Mouse (Mus musculus) heart, embryonic 11.5 days (tissue): Measurements from ENCODE around the gene Cacna1i. TPM values are rescaled to one million over a fixed set of nuclear protein-coding genes. Genes with fewer than 3 reads are reported as not detected.

Source experiments
- ATAC-seq: fragments of 200-750 bp; cut with Nextera tagmentation; replicated peaks from 2 replicates; pipeline ENCODE4 v1.8.0; 2017; ENCODE audit warnings: moderate library complexity; ENCODE audit not compliant: insufficient number of reproducible peaks, low FRiP score, low TSS enrichment
- H3K27ac ChIP-seq: fragments of 300-500 bp; sonication (generic); 2 replicates; pipeline ENCODE4 v1.5.1; 2014; ENCODE audit warnings: mild to moderate bottlenecking, low read depth, low read length
- H3K27me3 ChIP-seq: fragments of 300-500 bp; sonication (generic); 2 replicates; pipeline ENCODE4 v1.6.1; 2014; ENCODE audit warnings: mild to moderate bottlenecking, low read length, mixed read lengths; ENCODE audit not compliant: control insufficient read depth, insufficient read depth
- H3K36me3 ChIP-seq: fragments of 300-500 bp; sonication (generic); 2 replicates; pipeline ENCODE4 v1.6.1; 2014; ENCODE audit warnings: mild to moderate bottlenecking, low read length, moderate library complexity, mixed read lengths; ENCODE audit not compliant: control insufficient read depth, insufficient read depth
- H3K4me1 ChIP-seq: fragments of 300-500 bp; sonication (generic); 2 replicates; pipeline ENCODE4 v1.6.1; 2014; ENCODE audit warnings: low read length; ENCODE audit not compliant: control insufficient read depth, insufficient read depth
- H3K4me2 ChIP-seq: fragments of 300-500 bp; sonication (generic); 2 replicates; pipeline ENCODE4 v1.6.1; 2014; ENCODE audit warnings: mild to moderate bottlenecking, moderate library complexity
- H3K4me3 ChIP-seq: fragments of 300-500 bp; sonication (generic); 2 replicates; pipeline ENCODE4 v1.5.1; 2014; ENCODE audit warnings: low read depth, low read length
- H3K9ac ChIP-seq: fragments of 300-500 bp; sonication (generic); 2 replicates; pipeline ENCODE4 v1.6.1; 2014; ENCODE audit warnings: mild to moderate bottlenecking, low read depth, low read length, moderate library complexity
- H3K9me3 ChIP-seq: fragments of 300-500 bp; sonication (generic); replicated peaks from 2 replicates; pipeline ENCODE4 v1.6.1; 2016; ENCODE audit warnings: low read length; ENCODE audit not compliant: control insufficient read depth
- WGBS: fragments of 180-500 bp; shearing (Covaris S2); extraction: QIAGEN DNeasy Blood & Tissue Kit; methylation state at CpG from one replicate; pipeline ENCODE4 v1.1.7; 2014; ENCODE audit not compliant: insufficient replicate concordance; 5-methylcytosine and 5-hydroxymethylcytosine counted together
- polyA plus RNA-seq: library from polyadenylated mRNA; unstranded; fragments of >200 nt; fragmentation: Nextera tagmentation; extraction: Ambion mirVana; gene quantifications from 2 replicates; pipeline ENCODE4 v1.2.1, GENCODE M21; 2014

The Cacna1i gene
- polyA plus RNA-seq, 1 experiment from 2014 or later = 0.01 TPM

DNA sequence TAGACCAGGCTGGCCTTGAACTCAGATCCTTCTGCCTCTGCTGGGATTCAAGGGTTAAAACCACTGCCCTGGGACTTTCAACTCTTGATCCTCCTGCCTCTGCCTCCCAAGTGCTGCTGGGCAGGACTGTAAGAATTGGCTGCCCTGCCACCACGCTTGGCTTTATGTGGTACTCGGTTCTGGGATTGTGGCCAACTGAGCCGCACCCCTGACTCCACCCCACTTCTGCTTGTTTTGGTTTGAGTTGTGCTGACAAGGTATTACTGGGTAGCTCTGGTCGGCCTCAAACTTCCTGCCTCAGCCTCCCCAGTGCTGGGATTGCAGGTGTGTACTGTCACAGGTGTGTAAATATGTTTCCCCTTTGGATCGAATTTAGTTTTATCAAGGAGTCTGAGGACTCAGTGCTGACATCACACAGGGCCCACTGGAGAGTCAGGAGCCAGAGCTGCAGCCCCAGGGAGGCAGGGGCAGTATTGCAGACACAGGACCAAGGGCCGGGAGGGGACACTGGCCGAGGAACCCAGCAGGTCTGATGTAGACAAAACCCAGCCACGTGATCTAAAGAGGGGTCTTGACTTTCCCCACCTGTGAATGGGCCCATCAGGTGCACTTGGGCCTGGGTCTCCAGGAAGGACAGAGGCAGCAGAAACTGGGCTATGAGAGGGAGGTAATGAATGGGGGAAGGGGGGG, 30.9 kb downstream of the Cacna1i start:
- Histone ChIP-seq H3K27me3 (peaks cover 9% of the 10 kb centered on the region; the same call in 1 of the 2 replicates), H3K36me3 (no peaks in the 10 kb centered on the region), H3K4me3 (no peak overlapping the region), H3K9me3 (no peaks in the 10 kb centered on the region), H3K4me2 (no peak overlapping the region), H3K27ac (no peak overlapping the region), H3K9ac (no peak overlapping the region), H3K4me1 (no peaks in the 10 kb centered on the region)
- ATAC-seq = no peak
- 61% methylated on average over 8 of the region's 8 CpGs for WGBS

DNA sequence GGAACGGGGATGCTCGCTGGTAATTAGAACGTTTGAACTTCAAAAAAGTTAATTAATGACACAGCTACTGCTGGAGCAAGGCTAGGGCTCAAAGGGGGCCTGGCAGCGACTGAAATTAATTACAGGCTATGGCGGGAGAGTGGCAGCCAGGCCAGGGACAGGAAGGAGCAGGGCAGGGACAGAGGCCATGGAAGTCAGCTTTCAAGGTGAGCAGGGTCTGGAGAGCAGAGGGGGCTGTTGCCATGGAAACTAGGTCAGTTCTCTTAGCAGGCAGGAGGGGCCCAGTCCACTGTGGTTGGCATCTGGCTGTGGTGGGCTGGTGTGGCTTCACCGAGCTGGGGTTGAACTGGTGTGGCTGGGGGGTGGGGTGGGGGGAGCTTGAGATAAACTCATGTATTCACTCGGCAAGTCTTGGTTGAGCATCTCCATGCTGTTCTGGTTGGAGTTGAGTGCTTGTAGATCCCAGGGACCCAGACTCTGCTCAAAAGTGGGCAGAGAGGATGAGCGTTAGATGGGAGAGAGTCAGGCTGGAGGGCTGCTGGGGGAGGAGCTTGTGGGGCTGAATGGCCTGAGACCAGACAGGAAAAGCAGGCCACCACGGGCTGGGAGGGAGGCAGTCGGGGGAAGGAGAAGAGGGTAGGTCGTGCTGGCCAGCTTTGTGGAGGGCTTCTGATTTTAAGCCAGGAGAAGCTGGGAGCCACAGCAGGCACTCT, 31.7 kb downstream of the Cacna1i start:
- H3K9me3 ChIP-seq = no peaks in the 10 kb centered on the region
- no peak for ATAC-seq
- peaks cover 9% of the 10 kb centered on the region for H3K27me3 ChIP-seq
- H3K27ac ChIP-seq = no peak overlapping the region
- H3K9ac ChIP-seq = no peak overlapping the region
- H3K36me3 ChIP-seq = no peaks in the 10 kb centered on the region
- H3K4me2 ChIP-seq = no peak overlapping the region
- 34% methylated on average over 11 of the region's 11 CpGs for WGBS
- no peaks in the 10 kb centered on the region for H3K4me1 ChIP-seq
- H3K4me3 ChIP-seq = no peak overlapping the region

DNA sequence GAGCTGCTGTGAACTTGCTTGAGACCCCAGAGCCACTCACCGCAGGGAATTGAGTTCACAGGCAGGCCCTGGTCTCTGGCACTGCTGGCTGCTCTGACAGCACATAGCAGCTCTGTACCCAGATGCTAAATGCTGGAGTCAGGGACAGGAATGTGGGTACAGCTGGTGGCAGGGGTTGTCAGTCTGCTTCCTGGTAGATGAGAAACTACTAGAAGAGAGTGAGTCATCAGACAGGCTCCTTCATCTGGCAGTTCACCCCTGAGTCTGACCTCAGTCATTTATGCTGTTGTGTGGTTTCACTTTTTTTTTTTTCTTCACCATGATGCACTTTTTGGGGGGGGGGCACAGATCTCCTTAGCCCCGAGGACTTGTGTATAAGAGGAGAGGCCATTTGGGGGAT, 32.3 kb downstream of the Cacna1i start:
- Histone ChIP-seq H3K36me3 (no peaks in the 10 kb centered on the region), H3K4me2 (no peak overlapping the region), H3K9ac (no peak overlapping the region), H3K4me3 (no peak overlapping the region), H3K27ac (no peak overlapping the region), H3K27me3 (peaks cover 10% of the 10 kb centered on the region), H3K4me1 (no peaks in the 10 kb centered on the region), H3K9me3 (no peaks in the 10 kb centered on the region)
- 63% methylated on average over 2 of the region's 2 CpGs for WGBS
- no peak for ATAC-seq

DNA sequence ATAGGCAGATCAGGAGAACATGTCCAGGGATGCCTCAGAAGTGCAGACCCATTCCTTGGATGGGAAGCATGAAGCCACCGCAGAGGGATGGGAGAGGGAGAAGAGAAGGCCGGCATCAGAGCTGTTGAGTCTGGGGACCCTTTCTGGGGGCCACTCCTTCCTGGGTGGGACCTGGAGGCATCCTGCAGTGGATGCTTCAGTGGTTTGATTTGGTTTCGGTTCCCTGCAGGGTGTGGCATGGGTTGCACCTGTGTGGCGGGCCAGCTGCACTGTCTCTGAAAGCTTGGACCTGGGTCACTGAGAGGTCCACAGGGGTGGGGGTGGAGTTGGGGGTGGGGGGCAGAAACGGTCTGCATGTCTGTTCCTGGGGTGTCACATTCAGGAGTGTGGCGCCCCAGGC, 32.9 kb downstream of the Cacna1i start:
- no peak overlapping the region for H3K4me2 ChIP-seq
- no peak overlapping the region for H3K9ac ChIP-seq
- no peaks in the 10 kb centered on the region for H3K9me3 ChIP-seq
- no peaks in the 10 kb centered on the region for H3K4me1 ChIP-seq
- H3K4me3 ChIP-seq = no peak overlapping the region
- no peak for ATAC-seq
- H3K36me3 ChIP-seq = no peaks in the 10 kb centered on the region
- peaks cover 13% of the 10 kb centered on the region for H3K27me3 ChIP-seq
- H3K27ac ChIP-seq = no peak overlapping the region
- WGBS = 78% methylated on average over 6 of the region's 6 CpGs

DNA sequence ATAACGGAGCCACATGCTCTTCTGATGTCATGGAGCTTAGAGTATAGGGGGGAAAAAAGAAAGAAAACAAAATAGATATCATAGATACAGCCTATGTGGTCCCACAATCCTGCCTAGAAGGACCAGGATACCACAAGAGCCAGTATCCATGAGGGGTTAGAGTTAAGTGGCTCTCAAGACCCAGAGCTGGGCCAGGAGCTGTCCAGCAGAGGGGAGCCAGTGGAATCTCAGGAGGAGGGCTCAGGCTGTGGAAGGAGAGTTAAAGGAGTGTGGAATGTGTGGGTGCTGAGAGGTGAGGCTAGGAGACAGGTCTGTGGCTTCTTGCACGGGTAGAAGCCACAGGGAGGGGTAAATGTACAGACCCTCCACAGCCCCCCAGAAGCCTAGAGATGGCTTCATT, 38.2 kb downstream of the Cacna1i start:
- no peak overlapping the region for H3K27ac ChIP-seq
- H3K36me3 ChIP-seq = no peaks in the 10 kb centered on the region
- no peak overlapping the region for H3K9ac ChIP-seq
- H3K9me3 ChIP-seq = no peaks in the 10 kb centered on the region
- ATAC-seq = no peak
- no peaks in the 10 kb centered on the region for H3K4me1 ChIP-seq
- no peak overlapping the region for H3K4me3 ChIP-seq
- H3K4me2 ChIP-seq = no peak overlapping the region
- WGBS = 51% methylated on average over 2 of the region's 2 CpGs
- peaks cover 21% of the 10 kb centered on the region for H3K27me3 ChIP-seq

DNA sequence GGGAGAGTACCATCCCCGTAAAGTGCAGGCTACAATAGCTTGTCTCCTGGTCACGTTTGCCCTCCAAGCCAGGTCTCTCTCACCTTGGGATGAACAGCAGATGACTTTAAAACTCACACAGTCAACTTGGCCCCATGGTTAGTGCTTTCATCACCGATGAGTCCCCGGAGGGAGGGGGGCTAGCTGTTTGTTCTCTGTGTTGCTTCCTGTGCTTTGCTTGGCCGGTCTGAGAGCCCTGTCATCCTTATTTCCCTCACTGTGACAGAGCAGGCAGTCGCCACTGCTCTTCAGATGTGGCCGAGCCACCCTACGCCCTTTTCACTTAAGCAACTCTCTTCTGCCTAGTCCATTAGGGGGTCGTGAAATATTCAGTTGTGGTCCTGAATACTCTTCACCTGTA, 38.7 kb downstream of the Cacna1i start:
- no peak overlapping the region for H3K4me3 ChIP-seq
- H3K27ac ChIP-seq = no peak overlapping the region
- 69% methylated on average over 9 of the region's 9 CpGs for WGBS
- H3K4me1 ChIP-seq = no peaks in the 10 kb centered on the region
- H3K36me3 ChIP-seq = no peaks in the 10 kb centered on the region
- H3K4me2 ChIP-seq = no peak overlapping the region
- H3K27me3 ChIP-seq = peaks cover 21% of the 10 kb centered on the region
- no peaks in the 10 kb centered on the region for H3K9me3 ChIP-seq
- H3K9ac ChIP-seq = no peak overlapping the region
- ATAC-seq = no peak

DNA sequence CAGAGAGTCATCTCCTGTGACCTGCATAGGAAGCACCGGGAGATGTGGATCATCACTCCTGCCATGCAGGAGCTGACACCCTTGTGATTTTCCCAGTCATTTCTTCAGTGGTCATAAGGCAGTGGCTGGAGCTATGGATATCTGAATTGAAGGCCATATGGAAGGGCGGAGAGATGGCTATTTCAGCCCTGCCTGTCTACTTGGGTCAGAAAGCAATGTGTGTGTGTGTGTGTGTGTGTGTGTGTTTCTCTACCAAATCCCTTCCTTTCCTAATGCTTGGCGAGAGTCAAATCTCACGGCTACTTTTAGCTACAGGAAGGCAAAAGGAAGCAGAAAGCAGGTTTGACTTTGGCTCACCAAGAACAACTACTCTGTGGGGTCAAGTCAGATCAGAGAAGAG, 39.9 kb downstream of the Cacna1i start:
- ATAC-seq = no peak

DNA sequence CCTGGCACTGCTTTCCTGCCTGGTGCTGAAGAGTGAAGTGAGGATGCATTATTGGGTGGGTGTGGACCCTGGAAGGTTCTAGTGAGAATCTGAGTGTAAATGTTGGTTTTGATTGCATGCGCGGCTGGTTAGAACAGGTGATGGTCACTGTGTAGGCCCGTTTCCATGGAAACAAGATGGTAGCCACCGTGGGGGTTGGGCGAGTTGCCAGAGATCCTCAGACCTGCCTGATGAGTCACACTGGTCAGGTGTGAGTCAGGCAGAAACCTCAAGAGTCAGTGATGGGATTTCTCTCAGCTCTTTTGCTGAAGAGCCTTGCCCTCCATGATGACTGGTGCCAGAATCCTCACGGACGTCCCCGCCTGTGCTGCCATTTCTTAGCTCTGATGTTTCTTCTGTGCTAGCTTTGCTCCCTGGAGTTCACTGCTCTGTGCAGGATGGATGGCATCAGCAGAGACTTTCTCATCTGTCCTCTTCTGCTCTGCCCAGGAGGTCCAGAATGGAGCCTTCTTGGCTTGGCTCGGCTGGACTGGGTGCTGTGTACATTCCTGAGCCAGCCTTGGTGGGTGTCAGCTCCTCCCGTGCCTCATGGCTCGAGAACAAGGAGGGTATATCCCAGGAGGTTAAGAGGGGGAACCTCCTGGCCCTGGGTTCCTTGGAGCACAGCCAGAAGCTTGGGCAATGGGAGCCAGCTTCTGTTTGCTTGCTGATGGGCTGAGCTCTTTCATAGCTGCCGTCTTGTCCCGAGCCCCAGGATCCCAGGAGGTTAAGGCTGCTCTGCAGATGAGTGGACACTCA, 40.9 kb downstream of the Cacna1i start:
- no peak for ATAC-seq
- Histone ChIP-seq H3K27me3 (peaks cover 16% of the 10 kb centered on the region), H3K27ac (no peak overlapping the region), H3K9ac (no peak overlapping the region), H3K4me1 (no peaks in the 10 kb centered on the region), H3K4me3 (no peak overlapping the region), H3K9me3 (no peaks in the 10 kb centered on the region), H3K36me3 (no peaks in the 10 kb centered on the region), H3K4me2 (no peak overlapping the region)
- WGBS = 80% methylated on average over 13 of the region's 13 CpGs

More for the DNA sequence above, 39.9 kb downstream of the Cacna1i start:
- Histone ChIP-seq H3K27me3 (peaks cover 21% of the 10 kb centered on the region), H3K9me3 (no peaks in the 10 kb centered on the region), H3K4me2 (no peak overlapping the region), H3K4me3 (no peak overlapping the region), H3K27ac (no peak overlapping the region), H3K36me3 (no peaks in the 10 kb centered on the region), H3K4me1 (no peaks in the 10 kb centered on the region), H3K9ac (no peak overlapping the region)
- 74% methylated on average over 4 of the region's 4 CpGs for WGBS
